Mouse (Mus musculus): ENCODE measurements at regions not wholly inside any gene's neighbourhood (a gene's known extent, or its start where the extent isn't known, plus 50 kb on each side); places are given as distances from the start of the nearest gene placed in this dataset.

DNA sequence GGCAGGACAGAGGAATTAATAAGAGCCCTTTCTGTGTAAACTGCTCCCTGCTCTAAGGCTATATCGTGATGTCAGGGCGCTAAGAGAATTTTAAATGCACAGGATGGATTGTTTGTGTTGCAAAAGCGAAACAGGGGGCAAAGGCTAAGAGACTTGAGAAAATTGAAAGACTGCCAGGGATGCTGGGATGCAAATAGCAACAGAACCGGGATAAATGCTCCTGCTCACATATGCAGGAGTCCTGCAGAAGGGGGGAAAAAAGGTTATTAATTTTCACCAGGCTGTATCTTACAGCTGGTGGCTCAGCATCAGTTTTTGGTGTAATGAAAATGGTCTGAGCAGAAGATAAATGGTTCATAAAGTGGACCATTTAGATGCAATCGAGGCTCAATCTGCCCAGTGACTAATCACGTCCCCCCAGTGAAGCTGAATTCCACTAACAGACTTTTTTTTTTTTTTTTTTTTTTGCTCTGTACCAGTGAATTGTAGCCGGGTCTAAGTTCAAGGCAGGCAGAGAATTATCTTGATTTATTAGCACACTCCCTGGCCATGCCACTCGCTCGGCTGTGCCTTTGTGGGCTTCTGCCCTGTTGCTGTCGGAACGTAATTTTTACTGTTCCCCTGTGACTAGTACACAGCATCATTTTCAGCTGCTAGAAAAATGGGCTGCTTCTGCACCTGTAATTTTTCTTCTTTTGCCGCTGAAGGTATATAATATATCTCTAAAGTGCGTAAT is 222.9 kb upstream of the Pou3f3 start:
- Histone ChIP-seq H3K27ac (ENCODE audit: low read depth, low read length) (no peak overlapping the region), H3K9ac (ENCODE audit: low read depth, low read length) (no peak overlapping the region), H3K4me2 (no peak overlapping the region), H3K27me3 (replicated peaks; ENCODE audit: control insufficient read depth, insufficient read depth, low read length) (no peaks in the 10 kb centered on the region), H3K9me3 (ENCODE audit: control insufficient read depth, low read length) (no peaks in the 10 kb centered on the region), H3K36me3 (ENCODE audit: control insufficient read depth, insufficient read depth, low read length) (no peaks in the 10 kb centered on the region), H3K4me1 (replicated peaks; ENCODE audit: control insufficient read depth, insufficient read depth, low read length) (no peaks in the 10 kb centered on the region), H3K4me3 (ENCODE audit: low read depth, low read length) (no peak overlapping the region)
- no peak for ATAC-seq (replicated peaks; ENCODE audit: low FRiP score)
- DNase-seq (ENCODE audit: low spot score), result no peak
- WGBS, result 69% methylated on average over 13 of the region's 13 CpGs

- ATAC-seq (replicated peaks; ENCODE audit: low FRiP score) (no peak), DNase-seq (ENCODE audit: low spot score) (no peak)
- no peak overlapping the region for H3K4me2 ChIP-seq
- H3K27ac ChIP-seq (ENCODE audit: low read depth, low read length), result no peak overlapping the region
- H3K4me1 ChIP-seq (replicated peaks; ENCODE audit: control insufficient read depth, insufficient read depth, low read length), result no peaks in the 10 kb centered on the region
- H3K36me3 ChIP-seq (ENCODE audit: control insufficient read depth, insufficient read depth, low read length), result no peaks in the 10 kb centered on the region
- H3K4me3 ChIP-seq (ENCODE audit: low read depth, low read length), result no peak overlapping the region
- WGBS, result 70% methylated on average over 8 of the region's 8 CpGs
- H3K27me3 ChIP-seq (replicated peaks; ENCODE audit: control insufficient read depth, insufficient read depth, low read length), result no peaks in the 10 kb centered on the region
- no peak overlapping the region for H3K9ac ChIP-seq (ENCODE audit: low read depth, low read length)
- H3K9me3 ChIP-seq (ENCODE audit: control insufficient read depth, low read length), result no peaks in the 10 kb centered on the region
These were observed 221.4 kb upstream of the Pou3f3 start for GRCm38 (mm10) chr1:42474197-42474596.

- WGBS, result 78% methylated on average over 1 of the region's 1 CpGs
- no peak overlapping the region for H3K4me3 ChIP-seq (ENCODE audit: low read depth, low read length)
- H3K27me3 ChIP-seq (replicated peaks; ENCODE audit: control insufficient read depth, insufficient read depth, low read length), result no peaks in the 10 kb centered on the region
- no peaks in the 10 kb centered on the region for H3K36me3 ChIP-seq (ENCODE audit: control insufficient read depth, insufficient read depth, low read length)
- ATAC-seq (replicated peaks; ENCODE audit: low FRiP score) (no peak), DNase-seq (ENCODE audit: low spot score) (no peak)
- no peak overlapping the region for H3K4me2 ChIP-seq
- no peak overlapping the region for H3K9ac ChIP-seq (ENCODE audit: low read depth, low read length)
- H3K27ac ChIP-seq (ENCODE audit: low read depth, low read length), result no peak overlapping the region
- no peaks in the 10 kb centered on the region for H3K9me3 ChIP-seq (ENCODE audit: control insufficient read depth, low read length)
- no peaks in the 10 kb centered on the region for H3K4me1 ChIP-seq (replicated peaks; ENCODE audit: control insufficient read depth, insufficient read depth, low read length)
These were observed 220.7 kb upstream of the Pou3f3 start for GRCm38 (mm10) chr1:42474831-42475230.

DNA sequence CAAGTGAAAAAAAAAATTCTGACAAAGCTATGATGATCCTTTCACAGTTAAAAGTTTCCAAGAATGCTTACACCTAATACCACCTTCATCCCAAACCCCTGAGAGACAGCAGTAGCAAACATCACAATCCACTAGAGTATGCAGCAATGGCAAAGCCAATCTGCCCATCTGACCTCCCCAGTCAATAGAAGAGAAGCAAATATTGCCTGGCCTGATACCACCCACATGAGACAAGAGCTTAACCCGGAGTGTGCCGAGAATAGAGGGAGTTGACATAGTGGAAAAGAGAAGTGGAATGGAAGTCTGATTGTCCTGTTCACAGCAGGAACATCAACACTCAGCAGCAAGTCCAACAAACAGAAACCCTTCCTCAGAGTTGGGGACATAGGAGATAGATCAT is 219.9 kb upstream of the Pou3f3 start:
- WGBS, result 60% methylated on average over 2 of the region's 2 CpGs
- Histone ChIP-seq H3K4me1 (replicated peaks; ENCODE audit: control insufficient read depth, insufficient read depth, low read length) (no peaks in the 10 kb centered on the region), H3K9me3 (ENCODE audit: control insufficient read depth, low read length) (no peaks in the 10 kb centered on the region), H3K4me2 (no peak overlapping the region), H3K27ac (ENCODE audit: low read depth, low read length) (no peak overlapping the region), H3K27me3 (replicated peaks; ENCODE audit: control insufficient read depth, insufficient read depth, low read length) (no peaks in the 10 kb centered on the region), H3K9ac (ENCODE audit: low read depth, low read length) (no peak overlapping the region), H3K4me3 (ENCODE audit: low read depth, low read length) (no peak overlapping the region), H3K36me3 (ENCODE audit: control insufficient read depth, insufficient read depth, low read length) (no peaks in the 10 kb centered on the region)
- no peak for ATAC-seq (replicated peaks; ENCODE audit: low FRiP score)
- no peak for DNase-seq (ENCODE audit: low spot score)

- H3K36me3 ChIP-seq (ENCODE audit: control insufficient read depth, insufficient read depth, low read length), result no peaks in the 10 kb centered on the region
- no peaks in the 10 kb centered on the region for H3K9me3 ChIP-seq (ENCODE audit: control insufficient read depth, low read length)
- no peak overlapping the region for H3K4me3 ChIP-seq (ENCODE audit: low read depth, low read length)
- H3K9ac ChIP-seq (ENCODE audit: low read depth, low read length), result no peak overlapping the region
- WGBS, result 83% methylated on average over 8 of the region's 8 CpGs
- no peaks in the 10 kb centered on the region for H3K27me3 ChIP-seq (replicated peaks; ENCODE audit: control insufficient read depth, insufficient read depth, low read length)
- no peak overlapping the region for H3K4me2 ChIP-seq
- no peak for DNase-seq (ENCODE audit: low spot score)
- ATAC-seq (replicated peaks; ENCODE audit: low FRiP score), result no peak
- no peak overlapping the region for H3K27ac ChIP-seq (ENCODE audit: low read depth, low read length)
- H3K4me1 ChIP-seq (replicated peaks; ENCODE audit: control insufficient read depth, insufficient read depth, low read length), result no peaks in the 10 kb centered on the region
These were observed 215.1 kb upstream of the Pou3f3 start for GRCm38 (mm10) chr1:42480348-42480920.

GRCm38 (mm10) chr1:42489563-42489962 is 206.0 kb upstream of the Pou3f3 start:
- Histone ChIP-seq H3K27ac (ENCODE audit: low read depth, low read length) (no peak overlapping the region), H3K27me3 (replicated peaks; ENCODE audit: control insufficient read depth, insufficient read depth, low read length) (peaks cover 13% of the 10 kb centered on the region), H3K4me3 (ENCODE audit: low read depth, low read length) (no peak overlapping the region), H3K4me1 (replicated peaks; ENCODE audit: control insufficient read depth, insufficient read depth, low read length) (no peaks in the 10 kb centered on the region), H3K9me3 (ENCODE audit: control insufficient read depth, low read length) (no peaks in the 10 kb centered on the region), H3K36me3 (ENCODE audit: control insufficient read depth, insufficient read depth, low read length) (no peaks in the 10 kb centered on the region), H3K9ac (ENCODE audit: low read depth, low read length) (no peak overlapping the region), H3K4me2 (no peak overlapping the region)
- ATAC-seq (replicated peaks; ENCODE audit: low FRiP score) (no peak), DNase-seq (ENCODE audit: low spot score) (no peak)
- WGBS, result 72% methylated on average over 5 of the region's 5 CpGs

- peak overlapping the region; percentile 13; the same call in 1 of the 2 replicates for H3K4me3 ChIP-seq (ENCODE audit: low read depth, low read length)
- WGBS, result 27% methylated on average over 11 of the region's 11 CpGs
- 0 out of 2 replicates have a peak, but pooled peaks have one; percentile 20 for ATAC-seq (replicated peaks; ENCODE audit: low FRiP score)
- peaks cover 13% of the 10 kb centered on the region for H3K27me3 ChIP-seq (replicated peaks; ENCODE audit: control insufficient read depth, insufficient read depth, low read length)
- H3K9me3 ChIP-seq (ENCODE audit: control insufficient read depth, low read length), result no peaks in the 10 kb centered on the region
- no peak overlapping the region for H3K9ac ChIP-seq (ENCODE audit: low read depth, low read length)
- peak overlapping the region; percentile 53 for H3K4me2 ChIP-seq
- H3K27ac ChIP-seq (ENCODE audit: low read depth, low read length), result no peak overlapping the region
- no peak for DNase-seq (ENCODE audit: low spot score)
- no peaks in the 10 kb centered on the region for H3K36me3 ChIP-seq (ENCODE audit: control insufficient read depth, insufficient read depth, low read length)
- H3K4me1 ChIP-seq (replicated peaks; ENCODE audit: control insufficient read depth, insufficient read depth, low read length), result no peaks in the 10 kb centered on the region
These were observed 204.5 kb upstream of the Pou3f3 start for GRCm38 (mm10) chr1:42490856-42491643.

GRCm38 (mm10) chr1:42491644-42492277 is 203.8 kb upstream of the Pou3f3 start:
- DNase-seq (ENCODE audit: low spot score) (peak; percentile 37), ATAC-seq (replicated peaks; ENCODE audit: low FRiP score) (no peak)
- Histone ChIP-seq H3K4me1 (replicated peaks; ENCODE audit: control insufficient read depth, insufficient read depth, low read length) (no peaks in the 10 kb centered on the region), H3K27me3 (replicated peaks; ENCODE audit: control insufficient read depth, insufficient read depth, low read length) (peaks cover 13% of the 10 kb centered on the region), H3K9me3 (ENCODE audit: control insufficient read depth, low read length) (no peaks in the 10 kb centered on the region), H3K9ac (ENCODE audit: low read depth, low read length) (no peak overlapping the region), H3K27ac (ENCODE audit: low read depth, low read length) (no peak overlapping the region), H3K4me2 (peak overlapping the region; percentile 53), H3K36me3 (ENCODE audit: control insufficient read depth, insufficient read depth, low read length) (no peaks in the 10 kb centered on the region), H3K4me3 (ENCODE audit: low read depth, low read length) (peak overlapping the region; percentile 13)
- 5% methylated on average over 35 of the region's 35 CpGs for WGBS

Measured in liver, embryonic 11.5 days (tissue).